16 mouse cellular contexts compared by ENCODE assay signal in genomic region chr17:84749297-84749696, GRCm38 (mm10). TPM values are rescaled to one million over a fixed set of nuclear protein-coding genes. Genes with fewer than 3 reads are reported as not detected.
DNase-seq lines count a peak whose midpoint lies in the region; ATAC-seq lines count a peak whose summit lies in the region.
"Had no signal": no experiment of that assay in that cellular context is flagged by ENCODE, and none has a peak within 500 bp of the region (broad histone marks: within the 10 kb centered on the region; RNA-seq: fewer than 3 reads in every experiment).

No protein-coding gene starts in this region.

- peaks cover 11% of the 10 kb centered on the region for H3K36me3 ChIP-seq in midbrain, embryonic 13.5 days
- peaks cover 46% of the 10 kb centered on the region for H3K36me3 ChIP-seq in midbrain, embryonic 10.5 days
- 0 out of 2 replicates have a peak, but pooled peaks cover 3% of the 10 kb centered on the region for H3K36me3 ChIP-seq in forebrain, embryonic 16.5 days (ENCODE audit: control insufficient read depth, insufficient read depth)

- no peak for DNase-seq in midbrain, embryonic 10.5 days (ENCODE audit: low spot score)
- DNase-seq in layer of hippocampus, adult 9-11 months, result peak; percentile 68
- peak; percentile 49 for DNase-seq in telencephalon, adult 2 months (ENCODE audit: low read depth, low spot score)
- no peak for DNase-seq in adrenal gland, adult 2 months
- DNase-seq in thymus, postnatal 36 days, result no peak
- DNase-seq: adrenal gland, postnatal 14 days; cerebellum, adult 8-10 months; lung, postnatal 36 days; thymus, postnatal 4 days had no signal

- no peaks in the 10 kb centered on the region for H3K27me3 ChIP-seq in midbrain, embryonic 13.5 days
- H3K27me3 ChIP-seq in midbrain, embryonic 10.5 days (ENCODE audit: low read depth, poor library complexity, severe bottlenecking), result no peaks in the 10 kb centered on the region
- no peaks in the 10 kb centered on the region for H3K27me3 ChIP-seq in forebrain, embryonic 16.5 days (replicated peaks; ENCODE audit: control insufficient read depth, insufficient read depth, low read length)
- H3K27me3 ChIP-seq: CH12.LX; embryonic facial prominence, embryonic 13.5 days had no signal

- no peak overlapping the region for H3K4me2 ChIP-seq in midbrain, embryonic 13.5 days (replicated peaks)
- no peak overlapping the region; the same call in 1 of the 2 replicates for H3K4me2 ChIP-seq in forebrain, embryonic 16.5 days (ENCODE audit: low read length)
- H3K4me2 ChIP-seq: embryonic facial prominence, embryonic 13.5 days had no signal

- no peak overlapping the region for H3K27ac ChIP-seq in midbrain, embryonic 13.5 days
- H3K27ac ChIP-seq in midbrain, embryonic 10.5 days (replicated peaks), result no peak overlapping the region
- H3K27ac ChIP-seq in forebrain, embryonic 16.5 days (ENCODE audit: low read length), result no peak overlapping the region
- H3K27ac ChIP-seq: embryonic facial prominence, embryonic 13.5 days; heart, embryonic 10.5 days; liver, embryonic 14.5 days had no signal

- no peaks in the 10 kb centered on the region for H3K9me3 ChIP-seq in midbrain, embryonic 13.5 days
- H3K9me3 ChIP-seq in midbrain, embryonic 10.5 days (replicated peaks), result no peaks in the 10 kb centered on the region
- H3K9me3 ChIP-seq in forebrain, embryonic 16.5 days (ENCODE audit: control insufficient read depth, low read length), result no peaks in the 10 kb centered on the region
- H3K9me3 ChIP-seq: embryonic facial prominence, embryonic 13.5 days; heart, embryonic 10.5 days had no signal

- H3K9ac ChIP-seq in midbrain, embryonic 13.5 days (replicated peaks), result no peak overlapping the region
- no peak overlapping the region for H3K9ac ChIP-seq in forebrain, embryonic 16.5 days (replicated peaks; ENCODE audit: low read depth, low read length)
- H3K9ac ChIP-seq: embryonic facial prominence, embryonic 13.5 days; liver, embryonic 14.5 days had no signal

- 50% methylated on average over 8 of the region's 8 CpGs for WGBS in midbrain, embryonic 13.5 days
- WGBS in midbrain, embryonic 10.5 days, result 93% methylated on average over 8 of the region's 8 CpGs
- WGBS in forebrain, embryonic 16.5 days, result 12% methylated on average over 8 of the region's 8 CpGs

- H3K4me1 ChIP-seq in midbrain, embryonic 13.5 days (replicated peaks), result peaks cover 61% of the 10 kb centered on the region
- peaks cover 11% of the 10 kb centered on the region for H3K4me1 ChIP-seq in midbrain, embryonic 10.5 days
- H3K4me1 ChIP-seq in forebrain, embryonic 16.5 days (replicated peaks; ENCODE audit: control insufficient read depth, insufficient read depth, low read length), result peaks cover 41% of the 10 kb centered on the region
- H3K4me1 ChIP-seq: heart, embryonic 10.5 days had no signal

- no peak overlapping the region for H3K4me3 ChIP-seq in midbrain, embryonic 13.5 days (replicated peaks)
- H3K4me3 ChIP-seq in midbrain, embryonic 10.5 days, result no peak overlapping the region
- no peak overlapping the region for H3K4me3 ChIP-seq in forebrain, embryonic 16.5 days (replicated peaks; ENCODE audit: low read length)
- H3K4me3 ChIP-seq: embryonic facial prominence, embryonic 13.5 days; heart, embryonic 10.5 days; myocyte had no signal

- ATAC-seq in midbrain, embryonic 13.5 days, result peak; percentile 69
- ATAC-seq in forebrain, embryonic 16.5 days, result peak; percentile 91

RNA-seq across cellular contexts. Expression of gene Lrpprc, which starts 41.3 kb away (rescaled TPM):
- polyA plus RNA-seq in midbrain, embryonic 13.5 days (2015; fragmentation: Nextera tagmentation; extraction: Ambion mirVana), result 42.0 and 44.3 TPM in 2 replicates
- 49.4 and 50.4 TPM in 2 replicates for polyA plus RNA-seq in midbrain, embryonic 10.5 days (2016; fragmentation: Nextera tagmentation; extraction: Ambion mirVana)
- 46.8 and 50.6 TPM in 2 replicates for polyA plus RNA-seq in forebrain, embryonic 16.5 days (2015; fragmentation: Nextera tagmentation; extraction: Ambion mirVana)
- total RNA-seq in adrenal gland, adult 2 months (2021), result 10 to 100 TPM; 67.1 to 72.5 TPM
- polyA plus RNA-seq in adrenal gland, adult 2 months (2012; rRNA removed), result 19.9 and 21.6 TPM in 2 replicates

Comparison
In these comparisons a context has a peak if more than half of its experiments do, and no peak if none do; other contexts are left out.
1. DNase-seq: peak in layer of hippocampus, adult 9-11 months (single experiment) and telencephalon, adult 2 months (single experiment); none in midbrain, embryonic 10.5 days (single experiment), adrenal gland, adult 2 months (single experiment) and thymus, postnatal 36 days (0 of 2).